Mouse (Mus musculus) adipocyte (in vitro differentiated cells): Measurements from ENCODE around the gene Gm4881.

Experiments
- DNase-seq: peaks from one replicate; pipeline ENCODE4 v3.0.0-alpha.2; 2016; ENCODE audit warnings: low spot score

The Gm4881 gene

GRCm38 (mm10) chr7:24954450-24954849 lies 10.2 kb upstream of the Gm4881 start:
- no peak for DNase-seq

DNA sequence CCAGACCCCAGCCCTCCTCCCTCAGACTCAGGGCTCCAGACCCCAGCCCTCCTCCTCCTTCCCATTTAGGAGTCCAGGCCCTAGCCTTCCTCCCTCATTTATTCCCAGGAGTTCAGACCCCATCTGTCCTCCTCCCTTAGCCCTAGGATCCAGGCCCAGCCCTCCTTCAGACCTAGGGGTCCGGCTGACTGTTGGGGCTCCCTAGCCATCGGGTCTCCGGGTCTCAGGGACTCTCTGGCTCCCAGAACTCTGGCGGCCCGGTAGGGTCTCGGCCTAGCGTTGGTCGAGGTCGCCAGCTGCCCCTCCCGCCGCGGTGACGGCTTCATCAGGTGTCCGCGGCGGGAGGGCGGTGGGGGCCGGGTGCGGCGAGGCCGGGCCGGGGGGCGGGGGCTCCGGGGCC lies 9.7 kb upstream of the Gm4881 start:
- DNase-seq, result no peak

DNA sequence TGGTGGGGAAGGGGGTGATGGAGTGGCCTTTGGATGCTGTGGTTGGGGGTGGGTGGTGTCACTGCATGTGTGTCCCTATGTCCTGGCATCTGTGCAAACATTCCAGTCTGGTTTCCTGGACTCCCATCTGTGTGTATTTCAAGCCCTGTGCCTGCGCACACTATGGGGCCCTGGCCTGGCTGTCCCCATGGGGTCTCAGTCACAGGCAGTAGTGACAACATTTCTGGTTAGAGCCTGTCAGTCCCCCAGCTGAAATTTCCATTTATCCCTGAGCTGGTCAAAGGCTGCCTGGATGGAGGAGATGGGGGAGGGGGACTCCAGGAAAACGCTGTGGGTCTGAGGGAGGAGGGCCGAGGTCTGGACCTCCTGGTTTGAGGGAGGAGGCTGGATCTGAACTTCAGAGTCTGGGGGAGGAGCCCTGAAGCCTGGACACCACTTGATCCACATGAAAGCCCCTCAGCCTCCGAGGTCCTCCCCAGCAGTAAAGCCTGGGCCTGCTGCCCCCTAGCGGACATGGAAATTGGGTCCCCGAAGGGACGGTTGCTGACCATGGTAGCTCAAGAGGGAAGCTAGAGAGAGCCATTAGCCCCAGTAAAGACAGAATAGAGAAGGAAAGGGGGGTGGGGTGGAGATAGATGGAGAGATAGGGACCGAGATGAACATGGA lies 5.8 kb upstream of the Gm4881 start:
- peak; percentile 33 for DNase-seq

GRCm38 (mm10) chr7:24948774-24949173 lies 4.5 kb upstream of the Gm4881 start:
- DNase-seq, result no peak

GRCm38 (mm10) chr7:24947316-24948048 lies 3.2 kb upstream of the Gm4881 start:
- DNase-seq, result no peak

DNA sequence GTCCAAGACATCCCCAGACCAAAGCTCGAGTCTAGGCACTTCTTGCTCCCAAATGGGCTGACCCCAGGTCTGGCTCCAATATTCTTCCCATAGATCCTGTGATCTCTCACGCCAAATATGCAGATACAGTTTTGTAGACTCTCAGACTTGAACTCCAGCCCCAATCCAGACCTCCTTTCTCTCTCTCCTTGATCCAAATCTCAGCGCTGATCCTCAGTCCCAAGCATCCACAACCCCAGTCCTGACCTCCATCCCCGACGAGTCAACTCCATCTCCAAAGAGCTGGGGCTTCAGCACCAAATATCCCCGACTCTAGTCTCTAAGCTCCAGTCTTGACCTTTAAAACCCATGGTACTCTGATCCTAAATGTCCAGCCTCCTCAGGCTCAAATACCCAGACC lies 653 bp downstream of the Gm4881 start:
- DNase-seq, result no peak

DNA sequence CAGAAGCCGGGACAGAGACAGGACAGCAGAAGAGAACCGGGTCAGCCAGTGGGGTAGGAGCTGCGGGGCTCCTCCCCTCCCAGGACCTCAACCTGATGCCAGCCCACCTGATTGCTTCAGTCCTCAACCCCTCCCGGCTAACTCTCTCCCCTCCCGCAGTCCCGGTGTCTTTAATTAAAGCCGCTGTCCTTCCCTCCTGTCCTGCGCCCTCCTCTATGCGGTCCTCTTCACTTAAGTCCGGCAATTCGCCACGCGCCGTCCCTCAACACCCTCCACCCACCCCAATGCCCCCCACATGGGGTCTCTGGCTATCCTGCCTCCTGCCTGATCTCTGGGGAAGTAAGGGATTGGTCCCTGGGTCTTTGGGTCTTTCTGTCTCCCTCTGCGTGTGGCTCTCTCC lies 12.6 kb downstream of the Gm4881 start:
- no peak for DNase-seq

DNA sequence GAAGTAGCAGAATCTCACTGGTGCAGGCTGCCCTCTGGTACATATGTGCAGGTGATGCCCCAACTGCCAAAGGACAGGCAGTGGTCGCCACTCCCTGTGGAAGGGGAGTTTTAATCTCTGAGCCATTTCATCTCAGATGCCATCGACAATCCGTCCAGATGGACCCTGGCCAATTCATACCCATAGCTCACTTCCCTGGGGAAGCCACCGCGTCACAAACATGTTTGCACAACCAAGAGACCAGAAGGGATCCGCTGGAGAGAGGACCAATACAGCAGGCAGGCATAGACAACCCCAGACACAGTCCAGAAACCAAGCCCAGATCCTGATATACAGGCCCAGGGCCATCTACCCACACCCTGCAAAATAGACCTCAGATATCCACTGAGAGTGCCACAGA lies 13.8 kb downstream of the Gm4881 start:
- DNase-seq, result no peak

DNA sequence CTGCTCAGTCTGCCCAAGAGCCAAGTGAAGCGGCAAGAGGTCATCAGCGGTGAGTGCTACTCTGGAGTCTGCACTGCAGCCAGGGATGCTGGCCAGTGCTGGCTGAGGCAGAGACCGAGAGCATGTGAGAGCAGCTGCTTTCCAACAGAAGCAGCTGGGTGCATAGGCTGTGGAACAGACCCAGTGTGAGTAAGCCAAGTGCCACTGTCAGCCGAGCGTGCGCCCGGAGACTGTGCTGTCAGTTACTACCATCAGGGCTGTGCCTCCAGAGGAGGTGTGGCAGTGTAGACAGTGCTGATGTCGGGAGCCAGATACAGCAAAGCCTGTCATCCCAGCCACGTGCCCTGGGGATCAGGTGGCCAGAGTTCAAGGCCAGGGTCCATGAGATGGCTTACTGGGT lies 24.6 kb downstream of the Gm4881 start:
- DNase-seq, result peak; percentile 29

GRCm38 (mm10) chr7:24918763-24919323 lies 25.5 kb downstream of the Gm4881 start:
- no peak for DNase-seq

DNA sequence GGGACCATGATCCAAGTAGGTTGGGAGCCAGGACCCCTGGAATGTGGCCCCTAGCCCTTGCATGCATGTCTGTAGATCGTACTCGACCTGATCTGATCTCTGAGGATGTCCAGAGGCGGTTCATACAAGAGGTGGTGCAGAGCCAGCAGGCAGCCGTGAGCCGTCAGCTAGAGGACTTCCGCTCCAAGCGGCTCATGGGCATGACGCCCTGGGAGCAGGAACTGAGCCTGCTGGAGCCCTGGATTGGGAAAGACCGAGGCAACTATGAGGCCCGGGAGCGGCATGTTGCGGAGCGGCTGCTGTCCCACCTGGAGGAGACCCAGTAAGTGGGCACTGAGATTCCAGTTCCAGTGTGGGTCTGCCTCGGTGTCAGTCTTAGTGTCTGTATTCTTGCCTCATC lies 31.8 kb downstream of the Gm4881 start:
- peak; percentile 7 for DNase-seq

- no peak for DNase-seq
These were observed 37.0 kb downstream of the Gm4881 start for GRCm38 (mm10) chr7:24907211-24907748.

- DNase-seq, result no peak
These were observed 37.7 kb downstream of the Gm4881 start for GRCm38 (mm10) chr7:24906551-24906950.

DNA sequence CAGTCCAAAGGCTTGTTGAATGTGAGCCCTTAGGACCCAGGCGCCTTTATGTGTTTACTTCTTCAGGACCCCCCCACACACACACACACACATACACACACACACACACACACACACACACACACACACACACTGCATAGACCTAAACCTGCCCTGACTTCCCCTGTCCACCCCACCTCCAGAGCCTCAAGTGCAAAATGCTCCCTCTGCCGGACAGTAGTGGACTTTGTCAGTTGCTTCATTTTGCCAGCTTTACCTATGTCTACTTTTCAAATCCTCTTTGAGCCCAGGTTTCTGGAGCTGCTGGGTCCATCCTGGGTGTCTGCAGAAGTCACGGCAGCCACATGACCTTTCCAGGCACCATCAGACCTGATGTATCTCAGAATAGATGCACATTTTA lies 39.4 kb downstream of the Gm4881 start:
- DNase-seq, result peak; percentile 72

GRCm38 (mm10) chr7:24904070-24904483 lies 40.2 kb downstream of the Gm4881 start:
- DNase-seq, result peak; percentile 94

DNA sequence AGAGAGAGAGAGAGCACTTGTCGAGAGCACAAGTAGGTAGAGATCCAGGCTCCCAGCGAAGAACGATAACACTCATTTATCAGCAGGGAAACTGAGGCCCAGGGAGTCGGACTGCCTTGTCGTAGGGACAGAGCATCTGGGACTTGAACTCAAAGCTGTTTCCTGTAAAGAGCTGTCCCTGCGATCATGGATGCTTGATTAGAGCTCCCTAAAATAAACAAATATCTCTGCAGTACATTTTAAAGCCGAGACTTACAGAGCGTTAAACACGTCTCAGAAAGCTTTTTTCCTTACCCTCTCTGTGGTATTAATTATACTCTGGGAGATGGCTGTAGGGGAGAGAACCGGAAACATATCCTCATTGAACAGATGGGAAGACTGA lies 40.9 kb downstream of the Gm4881 start:
- no peak for DNase-seq

DNA sequence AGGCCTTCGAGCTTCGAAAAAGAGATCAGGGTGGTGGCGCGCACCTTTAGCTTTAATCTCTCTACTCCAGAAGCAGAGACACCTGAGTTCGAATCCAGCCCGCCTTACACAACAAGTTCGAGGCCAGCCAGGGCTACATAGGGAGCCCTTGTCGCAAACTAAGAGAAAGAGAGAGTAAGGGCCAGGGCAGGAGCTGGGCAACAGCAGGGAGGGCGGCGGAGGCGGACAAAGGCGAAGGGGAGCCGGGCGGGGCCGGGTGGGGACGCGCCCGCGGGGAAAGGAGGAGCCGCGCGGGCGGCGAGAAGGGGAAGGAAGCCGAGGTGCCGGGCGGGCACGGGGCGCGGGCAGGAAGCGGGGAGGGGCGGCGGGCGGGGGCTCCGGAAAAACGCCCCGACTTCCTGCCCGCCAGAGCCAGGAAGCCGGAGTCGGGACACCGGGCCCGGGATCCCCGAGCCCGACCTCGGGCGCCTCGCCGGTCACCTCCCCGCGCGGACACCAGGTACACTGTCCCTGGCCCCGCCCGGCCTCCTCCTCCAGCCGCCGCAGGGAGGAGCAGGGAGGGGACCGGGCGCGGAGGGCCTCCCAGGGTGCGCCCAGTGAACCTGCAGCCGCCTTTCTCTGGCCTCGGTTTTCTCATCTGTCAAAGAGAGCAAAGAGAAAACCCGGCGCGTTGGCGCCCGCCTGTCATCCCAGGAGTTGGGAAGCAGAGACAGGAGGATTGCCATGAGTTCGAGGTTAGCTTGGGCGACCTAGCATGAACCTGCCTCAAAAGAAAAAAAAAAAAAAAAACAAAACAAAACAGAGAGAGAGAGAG lies 41.5 kb downstream of the Gm4881 start, which contains the start of gene Arhgef1:
TSS of gene Arhgef1 (plus strand) at position 283 of the 814 bp plus-strand sequence.
- DNase-seq, result peak; percentile 33

DNA sequence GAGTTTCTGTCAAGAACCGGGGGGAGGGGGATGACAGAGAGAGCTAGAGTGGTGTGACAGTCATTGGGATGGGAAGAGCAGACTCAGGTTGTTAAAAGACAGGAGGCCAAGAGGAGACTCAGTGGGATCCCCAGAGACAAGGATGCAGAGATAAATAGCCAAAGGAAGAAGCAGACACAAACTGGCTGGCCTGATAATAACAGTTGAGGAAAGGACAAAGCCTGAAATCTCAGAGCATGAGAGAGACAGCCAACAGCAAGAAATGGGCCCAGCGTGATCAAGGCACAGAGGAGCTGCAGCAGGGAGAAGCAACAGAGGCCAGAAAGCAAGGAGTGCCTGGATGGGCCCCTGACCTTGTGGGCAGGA lies 42.0 kb downstream of the Gm4881 start:
- DNase-seq, result no peak

DNA sequence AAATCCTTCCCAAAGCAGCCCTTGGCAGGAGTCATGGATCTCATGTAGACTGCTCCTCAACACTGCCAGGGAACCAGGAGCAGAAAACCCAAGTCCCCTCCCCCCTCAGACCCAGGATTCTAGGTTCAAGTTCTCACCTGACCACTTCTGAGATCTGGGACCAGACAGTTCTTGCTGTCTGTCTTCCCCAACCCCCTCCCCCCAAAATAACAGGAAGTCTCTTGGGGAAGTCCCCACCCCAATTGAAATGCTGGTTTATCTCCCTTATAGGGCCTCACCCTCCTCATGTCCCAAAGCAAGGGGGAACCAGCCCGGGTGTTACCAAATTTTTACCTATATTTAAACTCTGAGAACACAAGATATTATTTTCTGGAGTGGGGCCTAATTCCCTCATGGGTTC lies 42.5 kb downstream of the Gm4881 start:
- no peak for DNase-seq

- no peak for DNase-seq
These were observed 43.2 kb downstream of the Gm4881 start for GRCm38 (mm10) chr7:24901114-24901513.

GRCm38 (mm10) chr7:24897959-24898358 lies 46.3 kb downstream of the Gm4881 start:
- no peak for DNase-seq

DNA sequence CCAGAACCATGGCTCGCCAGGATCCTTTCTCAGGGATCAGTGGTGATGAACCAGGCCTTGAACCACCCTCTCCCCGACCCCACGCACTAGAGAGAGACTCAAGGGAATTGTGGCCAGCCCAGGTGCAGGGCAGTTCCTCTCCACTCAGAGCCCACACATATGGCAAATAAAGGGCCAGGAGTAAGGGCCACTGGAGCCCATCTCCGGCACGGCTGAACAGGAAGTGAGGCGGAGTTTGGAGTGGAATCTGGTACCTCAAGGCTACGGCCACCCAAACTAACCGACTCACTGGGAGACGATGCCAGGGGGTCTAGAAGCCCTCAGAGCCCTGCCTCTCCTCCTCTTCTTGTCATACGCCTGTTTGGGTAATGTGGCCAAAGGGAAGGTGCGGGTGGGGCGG lies 47.1 kb downstream of the Gm4881 start, which contains the start of gene Cd79a:
TSS of gene Cd79a (plus strand) at position 158 of the 400 bp plus-strand sequence.
- DNase-seq, result no peak
